Mouse (Mus musculus): ENCODE results near the gene Fbp1. TPM values are rescaled to one million over a fixed set of nuclear protein-coding genes. Genes with fewer than 3 reads are reported as not detected.
"Not testable (repeated sequence)": the region's sequence is repeated elsewhere in the genome, so short reads cannot be mapped to it uniquely, and the experiment has no call there.

Gene Fbp1
- polyA plus RNA-seq, 1 experiment from 2014 or later, result not detected

DNA sequence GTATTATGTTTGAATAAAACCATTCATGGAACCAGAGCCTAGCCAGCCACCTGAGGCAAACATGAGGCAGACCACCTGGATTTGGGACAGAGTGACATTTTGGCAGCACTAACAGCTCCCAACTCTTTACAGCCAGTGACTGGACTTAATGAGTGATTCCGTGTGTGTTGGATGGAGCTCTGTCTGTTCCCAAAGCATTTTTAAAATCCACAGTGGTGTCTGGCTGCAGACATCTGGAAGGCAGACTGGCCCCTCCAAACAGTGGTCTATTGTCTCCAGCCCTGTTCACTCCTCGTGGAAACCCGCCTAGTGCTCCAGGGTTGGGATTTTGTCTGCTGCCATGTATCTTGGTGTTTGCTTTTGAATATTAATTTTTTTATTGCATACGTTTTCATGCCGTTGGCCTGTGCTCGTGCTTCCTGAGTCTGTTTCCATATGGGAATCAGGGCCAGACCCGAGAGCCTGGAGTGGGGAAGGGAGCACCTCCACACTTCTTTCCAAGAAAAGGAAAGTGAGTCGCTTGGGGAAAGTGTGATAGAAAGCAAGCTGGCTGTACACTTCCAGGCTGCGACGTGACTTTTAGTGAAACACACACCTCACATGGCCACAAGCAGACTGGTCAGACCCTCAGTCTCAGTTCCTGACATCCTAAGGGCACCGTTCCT is 22.3 kb downstream of the Fbp1 start:
- Histone ChIP-seq H3K9ac (ENCODE audit: low read depth, low read length) (no peak overlapping the region), H3K9me3 (ENCODE audit: control insufficient read depth, low read length) (no peaks in the 10 kb centered on the region), H3K4me2 (no peak overlapping the region), H3K4me3 (ENCODE audit: low read depth, low read length) (no peak overlapping the region), H3K36me3 (ENCODE audit: control insufficient read depth, insufficient read depth, low read length) (no peaks in the 10 kb centered on the region), H3K27ac (ENCODE audit: low read depth, low read length) (no peak overlapping the region), H3K4me1 (replicated peaks; ENCODE audit: control insufficient read depth, insufficient read depth, low read length) (no peaks in the 10 kb centered on the region; the same call in 1 of the 2 replicates), H3K27me3 (replicated peaks; ENCODE audit: control insufficient read depth, insufficient read depth, low read length) (no peaks in the 10 kb centered on the region)
- 81% methylated on average over 11 of the region's 11 CpGs for WGBS
- DNase-seq (ENCODE audit: low spot score) (no peak), ATAC-seq (replicated peaks; ENCODE audit: low FRiP score) (no peak)

DNA sequence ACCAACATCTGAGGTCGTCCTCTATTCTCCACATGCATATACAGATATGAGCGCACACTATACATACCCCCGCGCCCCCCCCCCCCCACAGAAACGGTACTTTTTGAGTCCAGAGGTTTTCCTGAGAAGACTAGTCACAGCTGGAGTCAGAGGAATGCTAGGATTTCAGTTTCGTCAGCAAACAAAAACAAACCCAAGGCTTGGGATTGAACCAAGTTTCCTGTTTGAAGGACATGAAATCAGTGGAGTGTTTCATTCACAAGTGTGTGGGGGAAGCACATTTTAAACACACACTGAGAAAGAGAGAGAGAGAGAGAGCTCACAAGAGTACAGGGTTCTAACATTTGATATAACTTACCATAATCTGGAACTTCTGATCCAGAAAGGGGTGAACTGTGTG is 24.3 kb downstream of the Fbp1 start:
- Histone ChIP-seq H3K4me1 (replicated peaks; ENCODE audit: control insufficient read depth, insufficient read depth, low read length) (no peaks in the 10 kb centered on the region; the same call in 1 of the 2 replicates), H3K4me3 (ENCODE audit: low read depth, low read length) (no peak overlapping the region), H3K9ac (ENCODE audit: low read depth, low read length) (no peak overlapping the region), H3K27me3 (replicated peaks; ENCODE audit: control insufficient read depth, insufficient read depth, low read length) (no peaks in the 10 kb centered on the region), H3K27ac (ENCODE audit: low read depth, low read length) (no peak overlapping the region), H3K9me3 (ENCODE audit: control insufficient read depth, low read length) (no peaks in the 10 kb centered on the region), H3K4me2 (no peak overlapping the region), H3K36me3 (ENCODE audit: control insufficient read depth, insufficient read depth, low read length) (no peaks in the 10 kb centered on the region)
- WGBS, result 68% methylated on average over 6 of the region's 6 CpGs
- ATAC-seq (replicated peaks; ENCODE audit: low FRiP score) (no peak), DNase-seq (ENCODE audit: low spot score) (no peak)

DNA sequence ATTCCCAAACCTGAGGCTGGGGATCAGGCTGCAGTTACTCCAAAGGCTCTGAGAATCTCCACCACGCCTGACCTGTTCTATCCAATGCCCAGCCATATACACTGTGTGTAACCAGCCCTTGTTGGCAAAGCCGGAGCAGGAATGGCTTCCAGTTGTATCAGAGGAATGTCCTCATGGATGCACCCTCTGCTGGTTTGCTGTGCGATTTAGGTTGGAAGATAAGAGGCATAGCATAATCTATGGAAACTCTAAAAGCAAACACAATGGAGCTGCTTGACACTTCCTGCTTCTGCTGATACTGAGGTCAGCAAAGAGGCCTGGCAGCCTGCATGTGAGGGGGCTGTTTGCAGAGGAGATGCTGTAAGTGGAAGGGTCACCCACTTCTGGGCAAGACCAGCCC is 25.2 kb downstream of the Fbp1 start:
- DNase-seq (ENCODE audit: low spot score) (no peak), ATAC-seq (replicated peaks; ENCODE audit: low FRiP score) (0 out of 2 replicates have a peak, but pooled peaks have one; percentile 16)
- Histone ChIP-seq H3K9me3 (ENCODE audit: control insufficient read depth, low read length) (no peaks in the 10 kb centered on the region), H3K27me3 (replicated peaks; ENCODE audit: control insufficient read depth, insufficient read depth, low read length) (no peaks in the 10 kb centered on the region), H3K4me1 (replicated peaks; ENCODE audit: control insufficient read depth, insufficient read depth, low read length) (no peaks in the 10 kb centered on the region; the same call in 1 of the 2 replicates), H3K9ac (ENCODE audit: low read depth, low read length) (no peak overlapping the region), H3K27ac (ENCODE audit: low read depth, low read length) (no peak overlapping the region), H3K4me2 (no peak overlapping the region), H3K4me3 (ENCODE audit: low read depth, low read length) (no peak overlapping the region), H3K36me3 (ENCODE audit: control insufficient read depth, insufficient read depth, low read length) (no peaks in the 10 kb centered on the region)
- 54% methylated on average over 3 of the region's 3 CpGs for WGBS

DNA sequence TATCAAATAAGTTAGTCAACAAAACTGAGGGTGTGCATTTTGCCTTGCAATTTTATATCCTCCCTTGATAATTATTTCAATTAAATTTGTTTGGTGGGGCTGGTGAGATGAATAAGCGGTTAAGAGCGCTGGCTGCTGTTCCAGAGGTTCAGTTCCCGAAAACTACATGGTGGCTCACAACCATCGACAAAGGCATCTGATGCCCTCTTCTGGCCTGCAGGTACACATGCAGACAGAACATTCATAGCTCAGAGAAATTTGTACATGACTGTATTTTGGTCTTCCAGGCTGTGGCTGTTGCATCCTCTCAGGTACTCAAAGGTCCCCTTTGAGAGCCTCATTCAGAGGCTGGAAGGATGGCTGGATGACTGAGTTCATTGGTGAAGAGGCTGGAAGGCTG is 28.0 kb downstream of the Fbp1 start:
- H3K4me2 ChIP-seq, result no peak overlapping the region
- H3K4me1 ChIP-seq (replicated peaks; ENCODE audit: control insufficient read depth, insufficient read depth, low read length), result no peaks in the 10 kb centered on the region; the same call in none of the 2 replicates
- no peak overlapping the region for H3K27ac ChIP-seq (ENCODE audit: low read depth, low read length)
- H3K27me3 ChIP-seq (replicated peaks; ENCODE audit: control insufficient read depth, insufficient read depth, low read length), result no peaks in the 10 kb centered on the region
- H3K4me3 ChIP-seq (ENCODE audit: low read depth, low read length), result no peak overlapping the region
- no peak for ATAC-seq (replicated peaks; ENCODE audit: low FRiP score)
- WGBS, result 81% methylated on average over 4 of the region's 4 CpGs
- H3K9ac ChIP-seq (ENCODE audit: low read depth, low read length), result no peak overlapping the region
- H3K36me3 ChIP-seq (ENCODE audit: control insufficient read depth, insufficient read depth, low read length), result no peaks in the 10 kb centered on the region
- H3K9me3 ChIP-seq (ENCODE audit: control insufficient read depth, low read length), result no peaks in the 10 kb centered on the region
- no peak for DNase-seq (ENCODE audit: low spot score)

DNA sequence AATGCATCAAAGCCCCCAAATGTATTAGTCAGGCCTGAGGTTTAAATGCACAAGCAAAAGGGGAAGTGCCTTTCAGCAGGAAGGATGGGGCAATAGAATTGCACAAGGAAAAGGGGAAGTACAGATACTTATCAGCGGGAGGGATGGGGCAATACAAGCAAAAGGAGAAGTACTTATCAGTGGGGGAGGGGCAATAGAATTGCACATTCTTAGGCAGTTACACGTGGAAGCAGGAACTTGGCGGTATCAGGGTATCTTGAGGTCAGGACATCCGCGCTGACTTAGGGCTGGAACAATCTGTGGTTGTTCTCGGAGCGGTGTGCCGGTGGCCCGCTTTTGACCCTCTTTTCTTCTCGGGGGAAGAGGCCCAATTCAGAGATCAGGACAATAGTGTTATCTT is 28.8 kb downstream of the Fbp1 start:
- not testable (repeated sequence) for H3K4me1 ChIP-seq (replicated peaks; ENCODE audit: control insufficient read depth, insufficient read depth, low read length); H3K36me3 ChIP-seq (ENCODE audit: control insufficient read depth, insufficient read depth, low read length); H3K27ac ChIP-seq (ENCODE audit: low read depth, low read length); H3K9me3 ChIP-seq (ENCODE audit: control insufficient read depth, low read length); H3K27me3 ChIP-seq (replicated peaks; ENCODE audit: control insufficient read depth, insufficient read depth, low read length); H3K4me3 ChIP-seq (ENCODE audit: low read depth, low read length); H3K4me2 ChIP-seq; H3K9ac ChIP-seq (ENCODE audit: low read depth, low read length); ATAC-seq (replicated peaks; ENCODE audit: low FRiP score); DNase-seq (ENCODE audit: low spot score)
- 38% methylated on average over 10 of the region's 10 CpGs for WGBS

DNA sequence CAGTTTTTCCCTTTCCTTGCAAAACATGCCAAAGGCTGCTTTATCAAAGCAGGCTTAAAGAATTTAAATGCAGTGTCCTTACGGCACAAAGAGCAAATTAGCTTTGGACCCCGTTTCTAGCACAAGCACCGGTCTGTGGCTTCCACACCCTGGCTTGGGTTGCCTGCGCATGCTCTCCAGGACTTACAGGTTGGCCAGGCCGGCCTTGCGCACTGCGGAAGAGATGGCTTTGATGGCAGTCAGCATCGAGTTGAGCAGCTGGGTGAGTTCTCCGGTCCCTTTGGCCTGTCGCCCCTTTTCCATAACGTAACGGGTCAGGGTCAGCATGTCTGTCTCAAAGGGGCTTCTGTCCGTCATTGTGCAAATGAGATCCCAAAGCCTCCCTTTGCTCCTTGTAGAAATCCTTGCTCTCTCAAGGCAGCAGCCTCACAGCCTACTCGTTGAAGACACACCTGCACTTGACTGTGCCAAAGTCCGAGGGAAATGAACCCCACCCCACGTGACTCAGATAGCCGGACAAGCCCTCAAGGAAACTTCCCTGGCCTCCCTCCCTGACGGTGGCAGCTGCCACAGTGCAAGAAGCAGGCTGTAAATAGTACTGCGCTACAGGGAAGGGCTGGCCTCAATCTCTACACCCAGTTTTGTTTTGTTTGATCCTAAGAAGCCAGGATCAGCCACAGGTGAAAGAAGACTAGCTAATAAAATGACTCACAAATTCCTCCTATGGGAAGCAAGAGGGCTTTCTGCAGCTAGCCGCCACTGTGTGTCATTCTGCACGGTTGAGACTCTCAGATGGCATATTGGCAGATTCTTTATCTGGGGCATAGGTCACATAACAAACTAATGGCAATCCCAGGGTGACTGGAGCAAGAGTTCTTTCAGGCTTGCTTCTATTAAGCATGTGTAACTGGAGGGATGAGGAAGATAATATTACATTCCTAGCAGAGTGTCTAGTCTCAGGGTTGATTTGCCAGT is 29.9 kb downstream of the Fbp1 start, which contains the start of gene Fbp2:
Fbp2 (minus strand) TSS at position 482 of the 975 bp plus-strand sequence.
- Histone ChIP-seq H3K27me3 (replicated peaks; ENCODE audit: control insufficient read depth, insufficient read depth, low read length) (no peaks in the 10 kb centered on the region), H3K9ac (ENCODE audit: low read depth, low read length) (no peak within 1 kb of the TSS), H3K36me3 (ENCODE audit: control insufficient read depth, insufficient read depth, low read length) (no peaks in the 10 kb centered on the region), H3K27ac (ENCODE audit: low read depth, low read length) (no peak within 1 kb of the TSS), H3K4me2 (no peak within 1 kb of the TSS), H3K4me1 (replicated peaks; ENCODE audit: control insufficient read depth, insufficient read depth, low read length) (no peaks in the 10 kb centered on the region; the same call in none of the 2 replicates), H3K4me3 (ENCODE audit: low read depth, low read length) (no peak within 1 kb of the TSS), H3K9me3 (ENCODE audit: control insufficient read depth, low read length) (no peaks in the 10 kb centered on the region)
- 69% methylated on average over 21 of the region's 21 CpGs for WGBS
- DNase-seq (ENCODE audit: low spot score) (no peak), ATAC-seq (replicated peaks; ENCODE audit: low FRiP score) (no peak)

DNA sequence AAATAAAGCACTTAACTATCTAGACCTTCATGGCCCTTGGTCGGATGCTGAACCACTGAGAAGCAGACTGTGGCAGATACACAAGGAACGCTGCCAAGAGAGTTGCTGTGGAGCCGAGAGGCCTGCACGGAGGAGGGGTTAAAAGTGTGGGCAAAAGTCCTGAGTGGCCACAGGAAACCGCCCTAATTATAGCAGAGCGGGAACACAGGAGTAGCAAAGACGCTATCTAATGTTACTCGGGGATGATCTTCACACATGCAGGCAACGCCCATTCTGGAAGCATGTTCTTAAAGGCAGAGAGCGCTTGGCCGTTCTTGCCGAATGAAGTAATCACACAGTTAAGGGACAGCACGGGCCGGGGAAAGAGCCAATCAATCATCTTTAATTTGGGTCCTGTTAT is 31.2 kb downstream of the Fbp1 start:
- WGBS, result 79% methylated on average over 14 of the region's 14 CpGs
- no peak for ATAC-seq (replicated peaks; ENCODE audit: low FRiP score)
- H3K27ac ChIP-seq (ENCODE audit: low read depth, low read length), result no peak overlapping the region
- DNase-seq (ENCODE audit: low spot score), result no peak
- H3K4me2 ChIP-seq, result peak overlapping the region; percentile 64; the same call in 1 of the 2 replicates
- no peaks in the 10 kb centered on the region for H3K36me3 ChIP-seq (ENCODE audit: control insufficient read depth, insufficient read depth, low read length)
- no peaks in the 10 kb centered on the region for H3K27me3 ChIP-seq (replicated peaks; ENCODE audit: control insufficient read depth, insufficient read depth, low read length)
- H3K9me3 ChIP-seq (ENCODE audit: control insufficient read depth, low read length), result no peaks in the 10 kb centered on the region
- H3K9ac ChIP-seq (ENCODE audit: low read depth, low read length), result no peak overlapping the region
- no peak overlapping the region for H3K4me3 ChIP-seq (ENCODE audit: low read depth, low read length)
- no peaks in the 10 kb centered on the region; the same call in 1 of the 2 replicates for H3K4me1 ChIP-seq (replicated peaks; ENCODE audit: control insufficient read depth, insufficient read depth, low read length)

DNA sequence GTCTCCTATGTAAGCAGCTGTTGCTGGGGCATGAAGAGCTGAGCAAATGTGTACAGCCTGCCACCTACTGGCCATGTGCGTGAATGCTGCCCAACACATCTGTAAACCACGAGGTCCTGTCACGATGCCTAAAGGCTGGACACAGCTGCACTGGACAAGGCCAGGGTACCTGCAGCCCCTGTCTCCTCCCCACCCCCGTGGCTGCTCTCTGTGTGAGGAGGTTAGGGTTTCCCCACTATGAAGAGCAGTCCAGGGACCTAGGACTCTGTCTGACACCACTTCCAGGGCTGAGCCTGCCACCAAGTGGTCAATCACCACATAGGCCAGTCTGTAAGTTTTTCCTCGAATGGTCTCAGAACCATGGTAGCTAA is 31.8 kb downstream of the Fbp1 start:
- ATAC-seq (replicated peaks; ENCODE audit: low FRiP score) (peak; percentile 86), DNase-seq (ENCODE audit: low spot score) (peak; percentile 81)
- Histone ChIP-seq H3K4me2 (peak overlapping the region; percentile 64), H3K27ac (ENCODE audit: low read depth, low read length) (no peak overlapping the region), H3K36me3 (ENCODE audit: control insufficient read depth, insufficient read depth, low read length) (no peaks in the 10 kb centered on the region), H3K9me3 (ENCODE audit: control insufficient read depth, low read length) (no peaks in the 10 kb centered on the region), H3K27me3 (replicated peaks; ENCODE audit: control insufficient read depth, insufficient read depth, low read length) (no peaks in the 10 kb centered on the region), H3K9ac (ENCODE audit: low read depth, low read length) (peak overlapping the region; percentile 20; the same call in 1 of the 2 replicates), H3K4me3 (ENCODE audit: low read depth, low read length) (peak overlapping the region; percentile 21), H3K4me1 (replicated peaks; ENCODE audit: control insufficient read depth, insufficient read depth, low read length) (no peaks in the 10 kb centered on the region; the same call in 1 of the 2 replicates)
- WGBS, result 3% methylated on average over 5 of the region's 5 CpGs

Data from liver, embryonic 11.5 days (tissue).